Comparison of ENCODE assay signal across 26 mouse cellular contexts in the genomic region with DNA sequence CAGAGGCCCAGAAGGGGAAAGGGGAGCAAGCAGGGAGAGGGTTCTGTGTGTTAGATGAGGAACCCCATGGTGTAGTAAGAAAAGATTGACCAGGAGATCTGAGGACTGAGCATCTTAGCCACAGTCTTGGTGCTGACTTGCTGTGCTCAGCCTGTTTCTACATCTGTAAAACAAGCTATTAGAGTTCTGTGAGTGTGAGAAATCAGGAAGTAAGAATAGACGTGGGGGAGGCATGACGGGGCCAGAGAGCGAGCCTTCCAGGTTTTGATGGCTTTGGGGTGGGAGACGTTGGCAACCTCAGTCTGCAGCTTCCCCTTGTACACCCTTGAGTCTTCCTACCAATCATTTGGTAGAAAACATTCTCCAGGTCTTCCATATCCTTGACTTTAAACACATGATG. TPM values are rescaled to one million over a fixed set of nuclear protein-coding genes. Genes with fewer than 3 reads are reported as not detected.
"Had no signal": no experiment of that assay in that cellular context is flagged by ENCODE, and none has a peak within 500 bp of the region (broad histone marks: within the 10 kb centered on the region; RNA-seq: fewer than 3 reads in every experiment).

No protein-coding gene starts in this region.

- H3K9ac ChIP-seq: heart, embryonic 13.5 days; heart, embryonic 15.5 days; hindbrain, embryonic 13.5 days; hindbrain, embryonic 15.5 days; kidney, embryonic 15.5 days; limb, embryonic 13.5 days; limb, embryonic 15.5 days had no signal

- ATAC-seq: hindbrain, postnatal 0 days; intestine, embryonic 16.5 days had no signal

- H3K4me1 ChIP-seq: heart, embryonic 13.5 days; heart, embryonic 15.5 days; hindbrain, embryonic 13.5 days; hindbrain, embryonic 15.5 days; limb, embryonic 13.5 days; limb, embryonic 15.5 days had no signal

- H3K9me3 ChIP-seq: heart, embryonic 13.5 days; heart, embryonic 15.5 days; hindbrain, embryonic 13.5 days; hindbrain, embryonic 15.5 days; kidney, embryonic 15.5 days; limb, embryonic 13.5 days; limb, embryonic 15.5 days had no signal

- H3K4me3 ChIP-seq: heart, embryonic 13.5 days; heart, embryonic 15.5 days; hindbrain, embryonic 13.5 days; hindbrain, embryonic 15.5 days; kidney, embryonic 15.5 days; limb, embryonic 13.5 days; limb, embryonic 15.5 days had no signal

- H3K4me2 ChIP-seq: heart, embryonic 11.5 days; heart, embryonic 13.5 days; heart, embryonic 15.5 days; hindbrain, embryonic 13.5 days; hindbrain, embryonic 15.5 days; kidney, embryonic 15.5 days; limb, embryonic 13.5 days; limb, embryonic 15.5 days had no signal

- H3K27me3 ChIP-seq: hindbrain, embryonic 15.5 days; kidney, embryonic 15.5 days; limb, embryonic 15.5 days had no signal

- DNase-seq: gastrocnemius, postnatal 14 days; gastrocnemius, postnatal 36 days; heart, adult 18-20 months; heart, postnatal 14 days; heart, postnatal 36 days; kidney, adult 11 months; kidney, adult 2 months; kidney, adult 9 months; kidney, postnatal 14 days; kidney, postnatal 36 days; layer of hippocampus, adult 9-11 months; layer of hippocampus, postnatal 36 days; left cerebral cortex, postnatal 4 days had no signal

- H3K27ac ChIP-seq: heart, embryonic 13.5 days; heart, embryonic 15.5 days; hindbrain, embryonic 13.5 days; hindbrain, embryonic 15.5 days; hindbrain, postnatal 0 days; kidney, embryonic 15.5 days; kidney, postnatal 0 days; limb, embryonic 13.5 days; limb, embryonic 15.5 days had no signal

RNA-seq across cellular contexts. Expression of a gene that starts 3.6 kb away (rescaled TPM):
- total RNA-seq: hematopoietic stem cell, adult 5-6 weeks; layer of hippocampus, adult 18-20 months had no signal
